Mouse (Mus musculus) CH12.LX (cell line): ENCODE results near the gene Pamr1. TPM values are rescaled to one million over a fixed set of nuclear protein-coding genes. Genes with fewer than 3 reads are reported as not detected.

Source experiments
- DNase-seq: peaks from one replicate; pipeline ENCODE4 v3.0.0-alpha.2; 2013; ENCODE audit errors: extremely low read depth
- H3K27ac ChIP-seq: 2 replicates; pipeline ENCODE4 v1.5.1; 2012; ENCODE audit warnings: low read depth, mild to moderate bottlenecking, control low read depth, moderate library complexity; ENCODE audit not compliant: insufficient read depth
- H3K27me3 ChIP-seq: replicated peaks from 2 replicates; pipeline ENCODE3; 2012; ENCODE audit warnings: inconsistent platforms
- H3K36me3 ChIP-seq, 2 experiments: replicated peaks in 1 of 2; 2 replicates each; pipeline versions ENCODE3 to v1.6.1; 2012; ENCODE audit warnings: inconsistent platforms in 1 of 2, low read length in 1 of 2, mild to moderate bottlenecking in 1 of 2, mixed read lengths in 1 of 2, moderate library complexity in 1 of 2; ENCODE audit not compliant: control insufficient read depth in 1 of 2, insufficient read depth in 1 of 2
- H3K4me1 ChIP-seq, 2 experiments: 2 replicates each; pipeline ENCODE4 v1.6.1; 2012; ENCODE audit warnings: inconsistent platforms in 1 of 2, moderate library complexity in 1 of 2; ENCODE audit not compliant: insufficient read depth in 2 of 2, control insufficient read depth in 1 of 2
- H3K4me2 ChIP-seq: 2 replicates; pipeline ENCODE4 v1.6.1; 2012; ENCODE audit warnings: low read depth, mild to moderate bottlenecking, control low read depth; ENCODE audit not compliant: poor library complexity, insufficient read depth, severe bottlenecking
- H3K4me3 ChIP-seq, 3 experiments: fragments of 150-350 bp in 1 of 3; sonication (generic) in 1 of 3; replicated peaks in 1 of 3; 2 replicates each; pipeline versions ENCODE3 to v1.5.1; 2011 to 2012; ENCODE audit warnings: low read depth in 2 of 3, low read length in 2 of 3, mild to moderate bottlenecking in 2 of 3, moderate library complexity in 2 of 3, control low read depth in 1 of 3, improper control_type of control experiment in 1 of 3, inconsistent platforms in 1 of 3, mixed read lengths in 1 of 3; ENCODE audit not compliant: poor library complexity in 1 of 3
- H3K79me2 ChIP-seq: replicated peaks from 2 replicates; pipeline ENCODE4 v1.6.1; 2012; ENCODE audit warnings: mild to moderate bottlenecking, moderate library complexity; ENCODE audit not compliant: control insufficient read depth, poor library complexity, insufficient read depth, severe bottlenecking; ENCODE audit errors: extremely low read depth
- H3K9ac ChIP-seq: 2 replicates; pipeline ENCODE4 v1.6.1; 2012; ENCODE audit warnings: low read depth, mild to moderate bottlenecking, control low read depth, moderate library complexity; ENCODE audit not compliant: insufficient read depth
- H3K9me3 ChIP-seq: replicated peaks from 2 replicates; pipeline ENCODE3; 2012; ENCODE audit warnings: low read length, inconsistent platforms, mixed read lengths
- BHLHE40 ChIP-seq: IDR thresholded peaks from 2 replicates; pipeline ENCODE4 v1.6.1; 2011; ENCODE audit warnings: mild to moderate bottlenecking, low read depth, low read length, improper control_type of control experiment
- CHD1 ChIP-seq: IDR thresholded peaks from 2 replicates; pipeline ENCODE4 v1.6.1; 2012; ENCODE audit warnings: low read depth, low read length, improper control_type of control experiment, inconsistent platforms
- CHD2 ChIP-seq: IDR thresholded peaks from 2 replicates; pipeline ENCODE4 v1.6.1; 2011; ENCODE audit warnings: low read length, improper control_type of control experiment
- CTCF ChIP-seq, 2 experiments: IDR thresholded peaks in 1 of 2; conservative IDR thresholded peaks in 1 of 2; 2 replicates each; pipeline ENCODE4 v1.5.1; 2011 to 2012; ENCODE audit warnings: low read depth in 2 of 2, low read length in 2 of 2, improper control_type of control experiment in 1 of 2, inconsistent platforms in 1 of 2, mild to moderate bottlenecking in 1 of 2, moderate library complexity in 1 of 2
- E2F4 ChIP-seq: IDR thresholded peaks from 2 replicates; pipeline ENCODE4 v1.6.1; 2011; ENCODE audit warnings: low read depth, low read length, improper control_type of control experiment; ENCODE audit not compliant: insufficient replicate concordance
- ELF1 ChIP-seq: IDR thresholded peaks from 2 replicates; pipeline ENCODE4 v1.6.1; 2014; ENCODE audit warnings: low read depth, mild to moderate bottlenecking, inconsistent platforms, low read length, improper control_type of control experiment
- EP300 ChIP-seq: IDR thresholded peaks from 2 replicates; pipeline ENCODE4 v1.6.1; 2011; ENCODE audit warnings: low read length, improper control_type of control experiment
- ETS1 ChIP-seq: conservative IDR thresholded peaks from 2 replicates; pipeline ENCODE4 v1.6.1; 2012; ENCODE audit warnings: low read depth, mild to moderate bottlenecking, inconsistent platforms, low read length, improper control_type of control experiment, moderate library complexity
- GABPA ChIP-seq: IDR thresholded peaks from 2 replicates; pipeline ENCODE4 v1.6.1; 2012; ENCODE audit warnings: low read depth, low read length, improper control_type of control experiment, inconsistent platforms; ENCODE audit not compliant: insufficient replicate concordance
- HCFC1 ChIP-seq: IDR thresholded peaks from 2 replicates; pipeline ENCODE4 v1.6.1; 2012; ENCODE audit warnings: low read depth, mild to moderate bottlenecking, inconsistent platforms, low read length, improper control_type of control experiment
- IRF4 ChIP-seq: IDR thresholded peaks from 2 replicates; pipeline ENCODE4 v1.6.1; 2014; ENCODE audit warnings: low read depth, mild to moderate bottlenecking, inconsistent platforms, low read length, improper control_type of control experiment
- JUN ChIP-seq: IDR thresholded peaks from 2 replicates; pipeline ENCODE4 v1.6.1; 2011; ENCODE audit warnings: low read depth, mild to moderate bottlenecking, low read length, improper control_type of control experiment, moderate library complexity; ENCODE audit not compliant: insufficient read depth
- JUND ChIP-seq: conservative IDR thresholded peaks from 2 replicates; pipeline ENCODE4 v1.6.1; 2011; ENCODE audit warnings: low read depth, low read length, improper control_type of control experiment
- KAT2A ChIP-seq: IDR thresholded peaks from 2 replicates; pipeline ENCODE4 v1.6.1; 2012; ENCODE audit warnings: low read length, improper control_type of control experiment, inconsistent platforms; ENCODE audit not compliant: insufficient replicate concordance
- MAFK ChIP-seq: IDR thresholded peaks from 2 replicates; pipeline ENCODE4 v1.6.1; 2011; ENCODE audit warnings: low read length, improper control_type of control experiment; ENCODE audit not compliant: insufficient replicate concordance
- MAX ChIP-seq: IDR thresholded peaks from 2 replicates; pipeline ENCODE4 v1.6.1; 2011; ENCODE audit warnings: low read length, improper control_type of control experiment
- MAZ ChIP-seq: IDR thresholded peaks from 2 replicates; pipeline ENCODE4 v1.6.1; 2012; ENCODE audit warnings: low read depth, mild to moderate bottlenecking, inconsistent platforms, low read length, improper control_type of control experiment, moderate library complexity
- MEF2A ChIP-seq: IDR thresholded peaks from 2 replicates; pipeline ENCODE4 v1.6.1; 2014; ENCODE audit warnings: low read depth, mild to moderate bottlenecking, inconsistent platforms, low read length, improper control_type of control experiment, borderline replicate concordance
- MXI1 ChIP-seq: IDR thresholded peaks from 2 replicates; pipeline ENCODE4 v1.6.1; 2011; ENCODE audit warnings: mild to moderate bottlenecking, low read depth, low read length, improper control_type of control experiment
- MYC ChIP-seq: IDR thresholded peaks from 2 replicates; pipeline ENCODE4 v1.6.1; 2011; ENCODE audit warnings: low read depth, mild to moderate bottlenecking, improper control_type of control experiment, low read length
- NELFE ChIP-seq: IDR thresholded peaks from 2 replicates; pipeline ENCODE4 v1.6.1; 2011; ENCODE audit warnings: low read depth, low read length, improper control_type of control experiment
- NRF1 ChIP-seq: IDR thresholded peaks from 2 replicates; pipeline ENCODE4 v1.6.1; 2014; ENCODE audit warnings: low read depth, mild to moderate bottlenecking, inconsistent platforms, low read length, improper control_type of control experiment, moderate library complexity
- PAX5 ChIP-seq: IDR thresholded peaks from 2 replicates; pipeline ENCODE4 v1.6.1; 2012; ENCODE audit warnings: low read length, inconsistent platforms, mixed read lengths
- POLR2A ChIP-seq: IDR thresholded peaks from 2 replicates; pipeline ENCODE4 v1.6.1; 2011; ENCODE audit warnings: low read depth, mild to moderate bottlenecking, improper control_type of control experiment, low read length
- POLR2AphosphoS2 ChIP-seq: IDR thresholded peaks from 2 replicates; pipeline ENCODE4 v1.6.1; 2011; ENCODE audit warnings: low read depth, low read length, improper control_type of control experiment
- RAD21 ChIP-seq: IDR thresholded peaks from 2 replicates; pipeline ENCODE4 v1.6.1; 2011; ENCODE audit warnings: low read depth, mild to moderate bottlenecking, low read length, improper control_type of control experiment, moderate library complexity
- RCOR1 ChIP-seq: conservative IDR thresholded peaks from 2 replicates; pipeline ENCODE4 v1.6.1; 2012; ENCODE audit warnings: low read depth, mild to moderate bottlenecking, inconsistent platforms, low read length, improper control_type of control experiment
- SIN3A ChIP-seq: IDR thresholded peaks from 2 replicates; pipeline ENCODE4 v1.6.1; 2012; ENCODE audit warnings: low read length, improper control_type of control experiment, inconsistent platforms
- SMC3 ChIP-seq: IDR thresholded peaks from 2 replicates; pipeline ENCODE4 v1.6.1; 2011; ENCODE audit warnings: low read depth, low read length, improper control_type of control experiment
- TBP ChIP-seq: conservative IDR thresholded peaks from 2 replicates; pipeline ENCODE4 v1.6.1; 2011; ENCODE audit warnings: low read depth, low read length, improper control_type of control experiment
- TCF12 ChIP-seq: IDR thresholded peaks from 2 replicates; pipeline ENCODE4 v1.6.1; 2014; ENCODE audit warnings: low read depth, mild to moderate bottlenecking, inconsistent platforms, low read length, improper control_type of control experiment
- UBTF ChIP-seq: IDR thresholded peaks from 2 replicates; pipeline ENCODE4 v1.6.1; 2012; ENCODE audit warnings: low read depth, mild to moderate bottlenecking, inconsistent platforms, low read length, improper control_type of control experiment, moderate library complexity
- USF1 ChIP-seq: IDR thresholded peaks from 2 replicates; pipeline ENCODE4 v1.6.1; 2014; ENCODE audit warnings: low read depth, mild to moderate bottlenecking, inconsistent platforms, low read length, improper control_type of control experiment
- USF2 ChIP-seq: conservative IDR thresholded peaks from 2 replicates; pipeline ENCODE4 v1.6.1; 2011; ENCODE audit warnings: low read depth, low read length, improper control_type of control experiment
- ZC3H11A ChIP-seq: IDR thresholded peaks from 2 replicates; pipeline ENCODE4 v1.6.1; 2012; ENCODE audit warnings: low read depth, mild to moderate bottlenecking, inconsistent platforms, low read length, improper control_type of control experiment
- ZKSCAN1 ChIP-seq: IDR thresholded peaks from 2 replicates; pipeline ENCODE4 v1.6.1; 2012; ENCODE audit warnings: low read depth, inconsistent platforms, low read length, improper control_type of control experiment, borderline replicate concordance
- ZMIZ1 ChIP-seq: IDR thresholded peaks from 2 replicates; pipeline ENCODE4 v1.6.1; 2012; ENCODE audit warnings: low read depth, mild to moderate bottlenecking, inconsistent platforms, low read length, improper control_type of control experiment
- ZNF384 ChIP-seq: IDR thresholded peaks from 2 replicates; pipeline ENCODE4 v1.6.1; 2012; ENCODE audit warnings: low read depth, low read length, improper control_type of control experiment, inconsistent platforms
- dilution Hi-C: fragments of 300-500 bp; cut with MboI; formaldehyde crosslinking; loops from 2 replicates; pipeline ENCODE4 v1.14.3; 2020; ENCODE audit warnings: low sequenced_read_pairs; ENCODE audit not compliant: extremely low pct_unique_long_range_greater_than_20kb, extremely low pct_ligation_motif_present
- in situ Hi-C: fragments of 300-500 bp; cut with MboI; formaldehyde crosslinking; loops from 3 replicates; pipeline ENCODE4 v1.14.3; 2019; ENCODE audit warnings: low sequenced_read_pairs, low pct_ligation_motif_present, low pct_unique_long_range_greater_than_20kb, mixed read lengths
- polyA plus RNA-seq: library from polyadenylated mRNA; unstranded; fragments of >175 nt; gene quantifications from 2 replicates; pipeline ENCODE4 v1.2.1, GENCODE M21; 2012; ENCODE audit warnings: low read depth; ENCODE audit not compliant: insufficient read length
- total RNA-seq, 2 experiments: library from RNA; depleted of rRNA; stranded (reverse); fragments of 300-350 nt in 1 of 2; fragments of >200 nt in 1 of 2; gene quantifications; 2 replicates each; pipeline ENCODE4 v1.2.3; 2012 to 2014

Gene Pamr1
- 0.08 and 0.17 TPM in 2 replicates for total RNA-seq (2012; rRNA removed)
- 0.23 and 0.28 TPM in 2 replicates for total RNA-seq (2014; rRNA removed)
- 0.19 and 0.24 TPM in 2 replicates for polyA plus RNA-seq

DNA sequence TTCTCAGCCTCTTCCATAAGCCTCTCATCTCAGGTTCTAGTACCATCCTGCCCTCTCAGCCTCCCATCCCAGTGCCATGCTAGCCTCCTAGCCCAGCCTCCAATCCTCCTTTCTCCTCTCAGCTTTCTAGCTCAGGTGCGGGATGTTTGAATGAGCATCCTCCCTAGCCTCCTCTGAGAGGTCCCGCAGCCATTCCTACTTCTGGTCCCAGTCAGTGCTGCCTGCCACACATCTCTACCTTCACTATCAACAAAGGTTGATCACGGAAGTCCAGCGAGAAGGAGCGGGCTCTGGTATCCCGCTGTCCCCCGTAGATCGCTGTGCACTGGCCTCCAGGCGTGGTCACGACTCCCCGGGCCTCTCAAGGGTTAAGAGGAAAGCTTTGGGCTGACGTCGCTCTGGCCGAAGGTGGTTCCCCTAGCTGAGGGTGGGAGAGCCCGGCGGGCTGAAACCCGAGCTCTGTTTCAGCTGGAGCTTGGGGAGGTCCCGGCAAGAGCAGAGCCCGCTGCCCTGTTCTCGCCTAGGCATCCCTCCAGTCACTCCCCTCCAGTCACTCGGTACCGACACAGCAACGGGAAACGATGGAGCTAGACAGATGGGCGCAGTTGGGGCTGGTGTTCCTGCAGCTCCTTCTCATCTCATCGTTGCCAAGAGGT is at the start of gene Pamr1:
Gene Pamr1 (plus strand): TSS at position 402 of the 656 bp plus-strand sequence.
- dilution Hi-C loops (no loop called here), in situ Hi-C loops (no loop called here)
- no peaks in the 10 kb centered on the region for H3K79me2 ChIP-seq
- H3K9ac ChIP-seq, result no peak within 1 kb of the TSS
- H3K36me3 ChIP-seq, result no peaks in the 10 kb centered on the region
- H3K27me3 ChIP-seq, result peaks cover 2% of the 10 kb centered on the region
- H3K27ac ChIP-seq, result no peak within 1 kb of the TSS
- peak within 1 kb of the TSS in 1 of 3 experiments; percentile 16 for H3K4me3 ChIP-seq
- TF ChIP-seq TCF12, result 0 out of 2 replicates have a peak, but pooled peaks have one; percentile 39
- TF ChIP-seq ELF1, result no peak
- TF ChIP-seq MAX, result no peak
- no peak for TF ChIP-seq JUN
- no peak for TF ChIP-seq POLR2A
- TF ChIP-seq KAT2A, result no peak
- peak; percentile 56 for TF ChIP-seq BHLHE40
- TF ChIP-seq ZKSCAN1, result no peak
- TF ChIP-seq POLR2AphosphoS2, result no peak
- no peak for TF ChIP-seq JUND
- no peak for TF ChIP-seq CHD1
- 0 out of 2 replicates have a peak, but pooled peaks have one; percentile 32 for TF ChIP-seq SIN3A
- TF ChIP-seq UBTF, result peak; percentile 88
- peak; percentile 61; the same call in 1 of the 2 replicates for TF ChIP-seq MEF2A
- no peak for TF ChIP-seq USF1
- TF ChIP-seq ZC3H11A, result no peak
- peak; percentile 73 for TF ChIP-seq IRF4
- no peak for TF ChIP-seq MAFK
- no peak for TF ChIP-seq HCFC1
- TF ChIP-seq MXI1, result no peak
- no peak for TF ChIP-seq TBP
- TF ChIP-seq E2F4, result no peak
- TF ChIP-seq MAZ, result 0 out of 2 replicates have a peak, but pooled peaks have one; percentile 53
- TF ChIP-seq MYC, result no peak
- TF ChIP-seq ZNF384, result no peak
- 0 out of 2 replicates have a peak, but pooled peaks have one; percentile 37 for TF ChIP-seq RCOR1
- TF ChIP-seq EP300, result peak; percentile 19; the same call in 1 of the 2 replicates
- TF ChIP-seq GABPA, result no peak
- peak; percentile 81 for TF ChIP-seq ETS1
- TF ChIP-seq NELFE, result no peak
- TF ChIP-seq NRF1, result no peak
- no peak for TF ChIP-seq CTCF (conservative IDR thresholded peaks at IDR 0.05 in 1 of 2, IDR thresholded peaks at IDR 0.05 in 1 of 2; ENCODE audit: low read depth in 2 of 2, low read length in 2 of 2)
- no peak for TF ChIP-seq PAX5
- TF ChIP-seq RAD21, result no peak
- no peak for TF ChIP-seq USF2
- no peak for TF ChIP-seq ZMIZ1
- TF ChIP-seq SMC3, result no peak
- no peak for TF ChIP-seq CHD2
- DNase-seq, result peak; percentile 67
- peaks cover 6 to 44% of the 10 kb centered on the region in 2 experiments for H3K4me1 ChIP-seq
- H3K9me3 ChIP-seq, result peaks cover 15% of the 10 kb centered on the region
- peak within 1 kb of the TSS; percentile 52 for H3K4me2 ChIP-seq
